Mouse (Mus musculus) lung, postnatal 36 days (tissue): Measurements from ENCODE around the gene Ank.

Experiments
- DNase-seq: peaks from one replicate; pipeline ENCODE4 v3.0.0; 2022; ENCODE audit warnings: mixed read lengths

Gene Ank

GRCm38 (mm10) chr15:27498078-27498477 lies 31.6 kb downstream of the Ank start:
- DNase-seq: no peak

- no peak for DNase-seq
Measured at GRCm38 (mm10) chr15:27500390-27500789, 33.9 kb downstream of the Ank start.

- DNase-seq: no peak
Measured at GRCm38 (mm10) chr15:27502338-27502737, 35.9 kb downstream of the Ank start.

GRCm38 (mm10) chr15:27503221-27503620 lies 36.7 kb downstream of the Ank start:
- peak; percentile 38 for DNase-seq

GRCm38 (mm10) chr15:27503801-27504730 lies 37.6 kb downstream of the Ank start:
- peak; percentile 16 for DNase-seq

GRCm38 (mm10) chr15:27506127-27506886 lies 39.8 kb downstream of the Ank start:
- no peak for DNase-seq

- no peak for DNase-seq
Measured at GRCm38 (mm10) chr15:27506893-27507596, 40.6 kb downstream of the Ank start.

- DNase-seq: no peak
Measured at GRCm38 (mm10) chr15:27508169-27508568, 41.7 kb downstream of the Ank start.

- no peak for DNase-seq
Measured at GRCm38 (mm10) chr15:27508982-27509381, 42.5 kb downstream of the Ank start.

GRCm38 (mm10) chr15:27516927-27517326 lies 50.5 kb downstream of the Ank start:
- no peak for DNase-seq

- DNase-seq: no peak
Measured at GRCm38 (mm10) chr15:27518026-27518425, 51.5 kb downstream of the Ank start.

- peak; percentile 21 for DNase-seq
Measured at GRCm38 (mm10) chr15:27519857-27520256, 53.4 kb downstream of the Ank start.

GRCm38 (mm10) chr15:27525233-27526005 lies 58.9 kb downstream of the Ank start:
- DNase-seq: no peak

- no peak for DNase-seq
Measured at GRCm38 (mm10) chr15:27528896-27529295, 62.4 kb downstream of the Ank start.

- DNase-seq: no peak
Measured at GRCm38 (mm10) chr15:27530023-27530422, 63.5 kb downstream of the Ank start.

GRCm38 (mm10) chr15:27533036-27533435 lies 66.6 kb downstream of the Ank start:
- no peak for DNase-seq

GRCm38 (mm10) chr15:27535681-27536080 lies 69.2 kb downstream of the Ank start:
- DNase-seq: no peak

- DNase-seq: no peak
Measured at GRCm38 (mm10) chr15:27536186-27536585, 69.7 kb downstream of the Ank start.

GRCm38 (mm10) chr15:27536771-27537170 lies 70.3 kb downstream of the Ank start:
- DNase-seq: no peak

- no peak for DNase-seq
Measured at GRCm38 (mm10) chr15:27537519-27538223, 71.2 kb downstream of the Ank start.

GRCm38 (mm10) chr15:27539745-27540144 lies 73.3 kb downstream of the Ank start:
- DNase-seq: no peak

- DNase-seq: peak; percentile 24
Measured at GRCm38 (mm10) chr15:27545203-27545602, 78.7 kb downstream of the Ank start.
